Mouse (Mus musculus) right cerebral cortex, adult 2 months (tissue): Measurements from ENCODE around the gene Sept8.

ENCODE experiments used
- DNase-seq, 2 experiments: peaks; one replicate each; pipeline ENCODE4 v3.0.0; 2021 to 2022; ENCODE audit warnings: low spot score in 2 of 2

The Sept8 gene

GRCm38 (mm10) chr11:53583151-53583550 lies 64.1 kb downstream of the Sept8 start:
- no peak for DNase-seq

GRCm38 (mm10) chr11:53584849-53585248 lies 65.8 kb downstream of the Sept8 start:
- peak in 1 of 2 experiments; percentile 32 for DNase-seq

GRCm38 (mm10) chr11:53585510-53585909 lies 66.5 kb downstream of the Sept8 start:
- no peak for DNase-seq

GRCm38 (mm10) chr11:53588279-53588678 lies 69.2 kb downstream of the Sept8 start:
- DNase-seq, result no peak

GRCm38 (mm10) chr11:53590368-53590768 lies 71.3 kb downstream of the Sept8 start:
- DNase-seq, result peak; percentile 31 to 35

- no peak for DNase-seq
These were observed 72.1 kb downstream of the Sept8 start for GRCm38 (mm10) chr11:53591116-53591515.
